Mouse (Mus musculus) liver, embryonic 14.5 days (tissue): Measurements from ENCODE around the gene Xpnpep1.

ENCODE experiments used
- CTCF ChIP-seq: IDR thresholded peaks from 2 replicates; pipeline ENCODE4 v1.5.1; 2016; ENCODE audit warnings: antibody characterized with exemption, low read depth, control low read depth
- EP300 ChIP-seq: IDR thresholded peaks from 2 replicates; pipeline ENCODE4 v1.6.1; 2016; ENCODE audit warnings: antibody characterized with exemption, low read depth

DNA sequence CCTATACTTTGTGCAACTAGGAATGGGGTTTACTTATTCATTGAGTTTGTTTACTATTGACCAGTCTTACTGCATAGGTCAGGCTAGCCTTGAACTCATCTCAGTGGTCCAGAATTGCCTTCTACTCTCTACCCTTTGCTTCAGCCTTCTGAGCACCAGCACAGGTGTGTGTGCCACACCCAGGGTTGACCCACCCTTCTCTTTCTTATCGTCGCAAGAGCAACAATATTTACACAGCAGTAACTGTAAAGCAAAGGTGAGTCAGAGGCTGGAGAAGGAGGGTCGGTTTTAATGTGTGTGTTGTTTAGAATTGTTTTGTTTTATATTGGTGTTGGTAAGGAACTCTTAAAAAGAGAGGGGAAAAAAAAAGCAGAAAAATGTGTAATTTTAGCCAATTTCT, 40.5 kb upstream of the Xpnpep1 start:
- TF ChIP-seq CTCF (no peak), EP300 (no peak)
